Mouse (Mus musculus) layer of hippocampus, adult 9-10 months (tissue): ENCODE data around the gene Swi5.
"Not testable (repeated sequence)": the region's sequence is repeated elsewhere in the genome, so short reads cannot be mapped to it uniquely, and the experiment has no call there.

Source experiments
- DNase-seq: peaks from one replicate; pipeline ENCODE4 v3.0.0; 2022; ENCODE audit warnings: low spot score

Swi5 gene

DNA sequence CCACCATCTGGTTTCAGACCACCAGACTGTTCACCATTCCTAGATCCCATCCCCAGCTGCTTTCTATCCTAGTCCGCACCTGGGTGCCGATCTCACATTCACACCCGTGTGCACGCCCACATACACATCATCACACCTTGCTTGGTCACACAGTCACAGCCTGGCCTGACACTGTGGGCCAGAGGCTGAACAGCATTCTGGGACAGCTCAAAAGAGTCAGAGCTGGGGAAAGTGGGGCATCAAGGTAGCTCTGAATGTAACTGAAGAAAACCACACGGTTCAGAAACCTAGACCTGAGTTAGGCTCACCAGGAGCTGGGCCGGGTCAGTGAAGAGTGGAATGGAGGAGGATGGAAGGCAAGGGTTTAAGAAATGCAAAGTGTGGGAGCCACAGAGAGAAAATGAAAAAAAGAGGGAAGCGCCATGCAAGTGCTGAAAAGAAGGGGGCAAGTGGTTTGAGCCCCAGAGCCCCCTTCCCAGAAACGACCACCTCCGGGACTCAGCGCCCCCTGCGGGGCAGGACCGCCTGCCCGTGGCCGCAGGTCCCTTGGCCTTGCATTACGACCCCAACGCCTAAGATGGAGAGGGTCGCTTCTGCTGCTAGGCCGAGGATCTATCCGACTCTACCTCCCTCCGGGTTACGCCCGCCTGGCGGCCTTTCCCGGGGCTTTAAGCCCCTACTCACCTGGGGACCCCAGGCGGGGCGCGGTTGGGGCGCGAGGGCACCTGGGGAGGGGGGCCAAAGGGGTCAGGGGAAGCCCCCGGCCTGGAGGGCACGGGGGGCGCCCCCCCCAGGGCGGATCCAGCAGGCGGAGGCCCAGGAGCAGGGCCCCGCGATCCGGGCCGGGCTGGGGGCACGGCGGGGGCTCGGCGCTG, 23.8 kb upstream of the Swi5 start:
- no peak for DNase-seq

DNA sequence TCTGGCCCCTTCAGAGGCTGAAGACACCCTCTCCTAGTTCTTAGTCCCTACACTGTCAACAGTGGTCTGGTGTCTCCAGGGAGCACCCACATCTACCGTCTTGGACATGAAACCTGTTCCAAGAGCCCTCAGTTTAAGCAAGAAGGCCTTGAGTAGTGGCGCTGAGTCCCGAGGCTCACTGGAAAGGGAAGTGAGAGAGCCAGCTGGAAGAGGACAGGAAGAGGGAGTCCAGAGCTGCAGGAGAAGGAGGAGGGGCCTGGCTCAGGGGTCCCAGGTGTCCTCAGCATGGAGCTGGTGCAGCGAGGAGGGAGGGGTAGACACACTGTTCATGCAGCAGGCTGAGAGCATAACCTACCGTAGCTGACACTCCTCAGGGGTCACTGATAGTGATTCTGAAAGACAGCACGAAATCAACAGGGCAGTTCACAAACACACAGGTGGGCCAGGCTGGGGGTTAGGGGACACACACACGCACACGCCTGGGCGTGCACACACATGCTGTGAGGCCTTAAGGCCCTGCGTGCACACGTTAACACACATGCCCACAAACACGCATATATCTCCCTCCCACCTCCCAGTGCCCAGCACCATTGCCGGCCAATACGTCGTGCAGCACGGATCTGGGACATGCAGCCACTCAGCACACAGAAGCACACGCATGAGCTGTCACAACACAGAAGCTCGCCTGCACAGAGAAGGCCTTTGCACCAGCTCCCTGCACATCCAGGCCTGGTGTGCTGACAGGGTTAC, 22.4 kb upstream of the Swi5 start:
- no peak for DNase-seq

DNA sequence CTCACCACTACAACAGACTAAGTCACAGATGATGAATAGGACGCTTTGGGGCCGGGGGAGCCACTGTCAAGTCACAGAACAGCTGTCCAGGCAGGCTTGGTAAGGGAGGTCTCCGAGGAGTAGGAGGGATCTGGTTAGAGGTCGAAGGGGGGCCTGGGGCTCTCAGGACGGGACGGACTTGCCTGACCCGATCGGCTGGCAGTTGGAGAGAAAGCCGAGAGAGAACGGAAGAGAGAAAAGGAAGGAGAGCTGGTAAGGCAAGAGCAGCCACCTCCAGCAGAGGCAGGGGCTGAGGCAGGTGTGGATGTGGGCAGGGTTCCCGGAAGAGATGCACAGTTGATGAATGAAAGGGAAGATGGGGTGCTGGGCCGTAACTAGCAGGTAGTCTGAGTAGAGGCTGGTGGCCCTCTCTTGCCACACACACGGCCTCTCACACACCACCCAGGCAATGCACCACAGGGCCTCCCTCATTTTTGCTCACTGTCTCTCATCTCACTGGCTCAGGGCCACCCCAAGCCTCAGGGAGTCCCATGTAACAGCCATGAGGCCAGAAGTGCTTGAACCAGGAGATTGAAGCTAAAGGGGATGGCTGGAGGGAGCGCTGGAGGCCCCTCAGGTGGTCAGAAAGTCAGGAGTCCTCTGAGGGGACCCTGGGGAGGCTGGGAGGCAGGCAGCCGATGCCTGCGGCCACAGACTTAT, 21.1 kb upstream of the Swi5 start:
- no peak for DNase-seq

DNA sequence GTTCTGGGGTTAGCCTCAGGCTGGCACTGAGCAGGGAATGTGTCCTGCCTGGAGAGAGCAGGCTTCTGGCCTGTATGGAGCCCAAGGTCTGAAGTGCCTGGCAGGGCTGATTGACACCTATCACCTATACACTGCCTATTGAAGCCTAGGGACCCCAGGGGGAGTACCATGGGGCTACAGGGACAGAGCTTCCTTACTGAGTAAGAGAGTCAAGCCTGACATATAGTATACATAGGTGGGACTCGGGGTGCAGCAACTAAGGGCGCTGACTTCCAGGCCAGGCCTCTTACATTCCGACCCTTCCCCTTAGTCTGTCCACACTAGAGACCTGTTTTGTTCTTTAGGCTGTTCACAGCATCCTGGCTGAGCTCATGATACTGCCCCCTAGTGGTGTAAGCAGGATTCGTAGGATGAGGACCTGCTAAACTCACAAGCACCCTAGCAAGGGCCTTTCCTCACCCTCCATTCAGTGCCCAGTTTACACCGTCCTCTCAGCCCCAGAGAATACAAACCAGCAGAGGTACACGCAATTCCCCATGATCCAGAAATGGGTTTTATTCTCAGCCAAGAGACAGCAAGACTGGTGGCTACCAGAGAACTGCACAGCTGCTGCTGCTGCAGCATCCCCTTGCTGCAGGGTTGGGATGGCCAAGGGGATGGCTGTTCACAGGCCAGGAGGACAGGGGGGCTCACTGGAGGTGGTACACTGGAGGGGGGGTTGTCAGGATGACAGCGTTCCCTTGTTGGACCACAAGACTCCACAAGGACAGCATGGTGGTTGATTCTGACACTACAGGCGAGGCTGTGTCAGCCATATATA, 20.3 kb upstream of the Swi5 start:
- no peak for DNase-seq

DNA sequence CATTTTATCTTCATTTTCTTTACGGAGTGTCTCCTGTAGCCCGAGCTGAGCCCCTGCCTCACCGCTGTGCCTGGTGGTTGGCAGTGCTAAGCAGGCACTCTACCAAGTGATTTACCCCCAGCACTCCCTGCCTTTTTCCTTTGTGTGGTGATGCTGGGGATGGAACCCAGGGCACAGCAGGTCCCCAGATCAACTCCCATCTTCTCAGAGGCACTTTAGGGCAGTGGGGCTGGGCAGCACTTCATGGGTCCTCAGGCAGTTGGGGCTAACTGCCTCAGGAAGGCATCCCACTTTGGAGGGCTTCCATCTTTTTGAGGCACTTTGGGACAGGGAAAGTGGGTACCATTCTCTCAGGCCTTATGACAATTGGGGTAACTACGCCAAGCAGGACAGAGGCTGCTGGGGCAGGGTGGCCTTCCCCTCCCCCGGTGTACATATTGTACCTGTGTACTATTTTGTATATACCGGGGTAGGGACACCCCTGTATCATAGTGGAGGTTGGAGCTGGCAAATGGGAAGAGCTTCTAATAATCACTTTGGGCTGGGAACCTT, 19.4 kb upstream of the Swi5 start:
- DNase-seq: no peak

DNA sequence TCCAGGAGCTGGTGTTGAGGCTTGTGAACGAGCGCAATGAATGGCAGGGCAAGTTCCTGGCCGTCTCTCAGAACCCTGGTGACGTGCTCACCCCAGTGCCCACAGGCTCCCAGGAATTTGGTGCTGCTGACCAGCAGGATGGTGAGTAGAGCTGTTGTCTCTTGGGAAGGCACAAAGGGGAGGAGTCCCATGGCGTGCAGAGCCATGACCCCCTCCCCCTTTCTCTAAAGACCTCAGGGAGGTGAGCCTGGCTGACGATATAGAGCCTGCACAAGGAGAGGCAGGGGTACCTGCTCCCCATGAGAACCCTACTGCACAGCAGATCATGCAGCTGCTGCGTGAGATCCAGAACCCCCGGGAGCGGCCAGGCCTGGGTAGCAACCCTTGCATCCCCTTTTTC, 18.3 kb upstream of the Swi5 start:
- DNase-seq: no peak

DNA sequence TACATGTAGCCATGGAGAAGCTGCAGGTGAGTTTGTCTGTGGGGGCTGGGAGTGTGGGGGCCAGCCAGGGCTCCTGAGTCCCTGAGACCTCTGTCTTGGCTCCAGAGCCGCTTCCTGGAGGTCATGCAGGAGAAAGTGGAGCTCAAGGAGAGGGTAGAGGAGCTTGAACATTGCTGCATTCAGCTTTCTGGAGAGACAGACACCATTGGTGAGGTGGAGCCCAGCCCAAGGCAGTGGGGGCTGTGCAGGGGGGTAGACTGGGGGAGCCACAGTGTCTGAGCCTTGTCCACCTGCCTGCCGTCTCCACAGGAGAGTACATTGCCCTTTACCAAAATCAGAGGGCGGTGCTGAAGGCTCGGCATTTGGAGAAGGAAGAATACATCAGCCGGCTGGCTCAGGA, 17.8 kb upstream of the Swi5 start:
- no peak for DNase-seq

DNA sequence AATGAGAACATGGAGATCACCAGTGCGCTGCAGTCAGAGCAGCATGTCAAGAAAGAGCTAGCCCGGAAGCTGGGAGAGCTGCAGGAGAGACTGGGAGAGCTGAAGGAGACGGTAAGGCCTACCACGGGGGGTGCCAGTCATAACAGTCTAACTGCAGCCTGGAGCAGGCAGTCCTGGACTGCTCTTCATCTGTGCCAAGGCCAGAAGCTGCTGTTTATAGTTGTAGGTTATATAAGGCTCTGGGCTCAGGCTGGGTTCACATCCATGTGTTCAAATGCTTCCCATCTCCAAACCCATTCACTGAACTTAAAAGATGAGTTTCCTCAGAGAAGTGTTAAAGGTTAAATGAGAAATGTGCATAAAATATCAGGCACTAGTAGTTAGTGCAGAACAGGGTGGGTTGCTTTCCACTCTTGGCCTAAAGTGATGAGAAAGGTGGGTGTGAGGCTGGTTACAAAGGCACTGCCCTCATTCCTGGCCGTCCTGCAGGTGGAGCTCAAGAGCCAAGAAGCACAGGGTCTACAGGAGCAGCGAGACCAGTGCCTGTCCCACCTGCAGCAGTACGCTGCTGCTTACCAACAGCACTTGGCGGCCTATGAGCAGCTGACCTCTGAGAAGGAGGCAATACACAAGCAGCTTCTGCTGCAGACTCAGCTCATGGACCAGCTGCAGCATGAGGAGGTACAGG, 16.4 kb upstream of the Swi5 start:
- no peak for DNase-seq

DNA sequence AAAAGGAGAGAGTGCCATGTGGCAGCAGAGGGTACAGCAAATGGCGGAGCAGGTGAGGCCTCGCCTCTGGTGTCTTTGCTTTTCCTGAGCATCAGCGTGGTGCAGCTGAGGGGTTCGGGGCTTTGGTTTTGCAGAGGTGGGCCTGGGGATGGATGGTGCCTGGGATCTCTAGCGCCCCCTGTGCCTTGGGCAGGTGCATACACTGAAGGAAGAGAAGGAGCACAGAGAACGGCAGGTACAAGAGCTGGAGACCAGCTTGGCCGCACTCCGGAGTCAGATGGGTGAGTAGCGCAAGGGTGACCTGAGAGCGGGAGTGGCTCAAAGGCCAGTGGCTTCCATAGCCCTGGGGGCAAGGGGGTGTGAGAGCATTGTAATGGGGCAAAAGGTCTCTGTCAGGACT, 15.1 kb upstream of the Swi5 start:
- no peak for DNase-seq

DNA sequence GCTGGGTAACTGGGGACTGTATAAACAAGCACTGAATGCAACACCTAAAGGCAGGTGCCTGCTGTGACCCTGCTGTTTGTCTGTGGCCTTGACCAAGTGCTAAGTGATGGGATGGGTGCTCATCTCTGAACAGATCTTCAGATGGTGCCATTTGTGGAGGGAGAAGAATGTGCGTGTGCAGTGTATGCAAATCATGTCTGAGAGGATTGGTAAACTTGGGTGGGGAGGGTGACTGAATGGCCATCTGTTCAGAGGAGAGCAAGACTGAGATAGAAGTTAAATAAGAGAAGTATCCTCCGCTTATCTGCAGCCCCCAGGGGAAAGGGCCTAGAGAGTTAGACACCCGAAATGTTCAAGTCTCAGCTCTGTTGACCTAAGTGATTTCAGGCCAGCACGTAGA, 11.6 kb upstream of the Swi5 start:
- no peak for DNase-seq

DNA sequence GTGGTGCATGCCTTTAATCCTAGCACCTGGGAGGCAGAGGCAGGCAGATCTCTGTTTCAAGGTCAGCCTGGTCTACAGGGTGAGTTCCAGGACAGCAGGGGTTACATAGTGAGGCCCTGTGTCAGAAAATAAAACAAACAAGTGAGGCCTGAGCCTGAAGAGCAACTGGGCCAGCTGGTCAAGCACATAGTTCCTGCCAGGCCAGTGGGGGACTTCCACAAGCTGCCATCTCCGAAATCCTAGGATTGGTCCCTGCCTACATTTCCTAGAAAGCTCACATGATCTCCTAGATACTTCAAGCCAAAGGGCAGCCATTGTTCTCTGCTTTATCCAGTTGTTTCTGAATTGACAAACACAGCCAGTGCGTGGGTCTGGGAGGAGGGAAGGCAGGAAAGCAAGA, 8.0 kb upstream of the Swi5 start:
- DNase-seq: not testable (repeated sequence)

DNA sequence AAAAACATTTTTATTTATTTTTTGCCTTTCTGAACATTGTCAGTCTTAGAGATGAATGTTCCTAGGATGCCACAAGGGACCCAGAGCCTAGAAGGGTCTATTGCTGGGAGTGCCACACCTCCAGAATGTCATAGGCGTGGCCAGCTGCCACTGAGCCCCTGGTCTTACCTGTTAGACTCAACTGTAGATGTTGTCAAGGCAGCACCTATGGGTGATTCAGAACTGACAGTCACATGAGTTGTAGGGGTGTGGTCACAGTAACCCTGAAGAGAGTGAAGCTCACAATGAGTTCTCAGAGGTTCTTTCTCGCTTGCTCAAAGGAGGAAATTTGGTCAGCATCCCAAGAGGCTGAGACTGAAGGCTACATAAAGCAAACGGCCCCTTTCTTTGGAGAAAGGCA, 7.4 kb upstream of the Swi5 start:
- DNase-seq: no peak

DNA sequence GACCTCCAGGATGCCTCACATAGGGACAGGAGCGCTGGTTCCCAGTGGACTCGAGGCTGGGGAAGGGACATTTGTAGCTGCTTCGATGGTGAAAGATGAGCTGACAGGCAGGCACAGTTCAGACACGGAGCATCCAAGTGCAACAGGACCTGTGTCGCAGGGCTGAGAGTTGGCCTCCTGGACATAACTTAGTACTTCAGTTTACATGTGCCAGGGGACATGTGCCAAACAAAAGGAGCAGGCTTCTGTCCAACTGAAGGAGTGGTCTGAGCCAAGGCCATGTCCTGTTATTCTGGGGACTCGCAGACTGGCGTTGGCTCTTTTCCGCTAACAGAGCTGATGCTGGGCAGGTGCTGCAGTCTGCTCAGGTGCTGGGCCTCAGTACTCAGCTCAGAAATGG, 6.5 kb upstream of the Swi5 start:
- no peak for DNase-seq

DNA sequence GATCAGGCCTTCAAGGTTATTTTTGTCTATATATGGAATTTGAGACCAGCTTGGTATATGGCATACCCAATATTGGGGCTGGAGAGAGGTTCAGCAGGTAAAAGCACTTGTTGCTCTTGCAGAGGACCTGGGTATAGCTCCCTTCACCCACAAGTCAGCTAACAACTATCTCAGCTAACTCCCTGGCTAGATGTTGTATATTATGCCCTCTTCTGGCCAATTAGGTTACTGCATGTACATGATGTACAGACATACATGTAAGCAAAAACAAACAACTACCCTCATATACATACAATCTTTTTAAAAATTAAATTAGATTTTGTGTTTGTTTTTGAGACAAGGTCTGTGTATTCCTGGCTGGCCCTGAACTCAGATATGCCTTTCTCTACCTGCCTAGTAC, 1.7 kb upstream of the Swi5 start:
- no peak for DNase-seq

DNA sequence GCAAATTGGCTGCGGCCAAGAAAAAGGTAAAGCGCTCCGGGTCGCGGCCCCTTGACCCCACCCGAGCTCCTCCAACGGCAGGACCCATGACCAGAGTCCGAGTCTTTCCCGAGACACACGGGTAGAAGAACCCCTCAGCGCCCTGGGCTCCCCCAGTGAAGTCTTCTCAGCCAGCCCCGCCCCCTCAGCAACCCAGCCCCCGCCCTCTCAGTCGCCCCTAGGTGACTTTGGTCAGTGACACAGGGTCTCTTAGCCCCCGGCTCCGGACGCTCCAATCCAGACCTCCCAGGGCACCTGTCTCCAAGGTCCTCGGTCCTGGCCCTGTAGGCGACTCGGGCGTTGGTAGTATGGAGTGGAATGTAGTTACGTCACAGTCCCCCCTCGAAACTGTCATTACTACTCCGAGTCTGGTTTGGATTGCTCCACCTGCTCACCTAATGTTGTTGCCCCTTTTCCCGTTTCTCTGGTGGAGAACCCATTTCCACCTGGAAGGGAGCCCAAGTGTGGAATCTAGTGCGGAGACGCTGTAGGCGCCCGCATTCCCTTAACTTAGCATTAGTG, 576 bp upstream of the Swi5 start:
- DNase-seq: no peak

DNA sequence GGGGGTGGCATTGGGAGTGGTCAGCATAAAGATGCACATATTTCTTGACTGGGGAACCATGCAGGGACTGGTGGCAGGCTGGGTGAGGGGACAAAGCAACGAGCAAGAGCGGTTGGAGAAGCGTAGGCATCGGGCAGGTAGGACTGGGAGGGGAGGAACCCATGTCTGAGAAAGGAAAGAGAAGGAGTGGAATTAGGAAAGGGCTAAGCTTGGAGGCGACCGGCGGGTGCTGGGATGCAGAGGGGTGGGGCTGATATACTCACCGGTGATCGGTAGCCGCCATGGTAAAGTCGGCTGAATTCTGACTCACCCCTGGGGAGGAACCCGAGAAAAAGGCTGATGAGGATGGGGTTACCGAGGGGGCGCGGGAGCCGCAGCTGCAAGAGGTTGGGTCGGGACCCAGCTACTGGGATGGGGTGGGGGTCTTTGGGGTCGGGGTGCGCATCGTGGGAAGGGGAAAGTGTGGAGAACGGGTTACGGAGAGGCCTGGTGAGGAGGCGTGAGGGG, 488 bp downstream of the Swi5 start, which contains the start of gene Golga2:
Golga2 (plus strand) TSS at position 51 of the 507 bp plus-strand sequence.
- DNase-seq: no peak

DNA sequence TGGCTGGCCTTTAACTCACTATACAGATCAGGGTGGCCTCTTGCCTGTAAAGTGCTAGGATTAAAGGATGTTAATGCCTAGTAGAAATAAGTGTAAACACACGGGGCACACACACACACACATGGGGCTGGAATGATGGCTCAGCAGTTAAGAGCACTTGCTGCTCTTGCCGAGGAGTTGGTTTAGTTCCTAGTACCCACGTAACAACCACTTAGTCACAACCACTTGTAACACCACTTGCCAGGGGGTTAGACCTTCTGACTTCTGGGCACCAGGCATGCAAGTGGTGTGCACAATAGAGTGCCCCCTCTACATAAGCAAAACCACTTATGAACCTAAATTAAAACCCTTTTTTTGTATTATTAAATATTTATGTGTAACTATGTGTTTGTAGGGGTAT, 3.9 kb downstream of the Swi5 start:
- DNase-seq: no peak

DNA sequence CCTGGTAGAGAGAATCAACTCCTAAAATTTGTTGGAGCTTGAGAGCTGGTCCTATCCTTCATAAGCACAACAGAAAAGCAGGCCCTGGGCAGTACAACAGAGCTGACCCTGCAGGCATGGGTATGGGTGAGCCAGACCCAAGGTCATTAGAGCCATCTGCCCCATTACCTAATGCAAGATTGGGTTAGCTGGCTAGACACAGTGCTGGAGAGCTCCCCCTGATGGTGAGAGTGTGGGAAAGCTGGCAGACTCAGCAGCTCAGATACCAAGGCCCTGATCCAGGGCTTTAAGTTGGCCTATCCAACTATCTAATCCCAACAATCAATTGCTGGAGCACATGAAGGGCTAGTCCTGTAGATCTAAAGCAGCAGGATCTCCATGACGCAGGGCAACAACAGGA, 5.1 kb downstream of the Swi5 start:
- no peak for DNase-seq

DNA sequence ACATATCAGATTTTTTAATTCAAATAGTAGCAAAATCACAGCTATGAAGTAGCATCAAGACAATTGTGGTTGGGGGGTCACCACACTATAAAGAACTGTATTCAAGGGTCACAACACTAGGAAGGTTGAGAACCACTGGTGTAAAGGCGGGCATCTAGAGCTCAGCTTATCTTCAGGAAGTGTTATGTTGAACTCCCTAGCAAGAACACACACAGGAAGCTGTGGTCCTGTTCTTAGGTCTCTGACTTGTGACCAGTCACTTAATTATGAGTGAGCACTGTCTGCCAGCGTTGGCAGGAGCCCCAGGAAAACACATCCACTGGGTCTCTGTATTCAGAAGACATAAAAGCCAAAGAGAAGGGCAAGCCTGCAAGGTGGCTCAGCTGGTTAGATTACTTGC, 5.6 kb downstream of the Swi5 start:
- DNase-seq: no peak

DNA sequence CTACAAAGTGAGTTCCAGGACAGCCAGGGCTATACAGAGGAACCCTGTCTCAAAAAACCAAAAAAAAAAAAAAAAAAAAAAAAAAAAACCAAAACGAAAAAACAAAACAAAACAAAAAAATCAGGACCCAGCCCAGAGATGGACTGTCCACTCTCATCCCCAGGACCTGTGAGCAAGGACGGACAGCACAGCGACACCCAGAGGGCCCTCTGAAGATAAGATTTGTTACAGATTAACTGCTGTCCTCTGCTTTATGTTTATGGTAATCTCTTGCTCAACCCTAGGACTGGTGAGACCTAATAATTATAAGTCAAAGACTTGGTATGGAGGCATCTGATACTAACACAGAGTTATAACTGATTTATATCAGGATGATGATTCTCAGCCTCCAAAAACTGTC, 12.1 kb downstream of the Swi5 start:
- DNase-seq: no peak

DNA sequence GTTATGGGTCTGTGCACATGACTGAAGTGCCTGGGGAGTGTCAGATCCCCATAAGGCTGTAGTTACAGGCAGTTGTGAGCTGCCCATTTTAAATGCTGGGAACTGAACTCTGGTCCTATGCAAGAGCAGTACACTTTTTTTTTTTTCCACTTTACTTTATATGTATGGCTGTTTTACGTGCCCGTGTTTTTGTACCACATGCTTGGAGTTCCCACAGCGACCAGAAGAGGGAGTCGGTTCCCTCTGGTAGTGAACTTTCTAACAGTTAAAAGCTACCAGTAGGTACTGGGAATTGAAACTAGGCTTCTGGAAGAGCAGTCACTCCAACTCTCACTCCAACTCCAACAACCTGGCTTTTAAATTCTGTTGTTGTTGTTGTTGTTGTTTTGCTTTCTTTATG, 27.2 kb downstream of the Swi5 start:
- DNase-seq: no peak
